Comparison of ENCODE assay signal across 9 mouse cellular contexts in the genomic region with DNA sequence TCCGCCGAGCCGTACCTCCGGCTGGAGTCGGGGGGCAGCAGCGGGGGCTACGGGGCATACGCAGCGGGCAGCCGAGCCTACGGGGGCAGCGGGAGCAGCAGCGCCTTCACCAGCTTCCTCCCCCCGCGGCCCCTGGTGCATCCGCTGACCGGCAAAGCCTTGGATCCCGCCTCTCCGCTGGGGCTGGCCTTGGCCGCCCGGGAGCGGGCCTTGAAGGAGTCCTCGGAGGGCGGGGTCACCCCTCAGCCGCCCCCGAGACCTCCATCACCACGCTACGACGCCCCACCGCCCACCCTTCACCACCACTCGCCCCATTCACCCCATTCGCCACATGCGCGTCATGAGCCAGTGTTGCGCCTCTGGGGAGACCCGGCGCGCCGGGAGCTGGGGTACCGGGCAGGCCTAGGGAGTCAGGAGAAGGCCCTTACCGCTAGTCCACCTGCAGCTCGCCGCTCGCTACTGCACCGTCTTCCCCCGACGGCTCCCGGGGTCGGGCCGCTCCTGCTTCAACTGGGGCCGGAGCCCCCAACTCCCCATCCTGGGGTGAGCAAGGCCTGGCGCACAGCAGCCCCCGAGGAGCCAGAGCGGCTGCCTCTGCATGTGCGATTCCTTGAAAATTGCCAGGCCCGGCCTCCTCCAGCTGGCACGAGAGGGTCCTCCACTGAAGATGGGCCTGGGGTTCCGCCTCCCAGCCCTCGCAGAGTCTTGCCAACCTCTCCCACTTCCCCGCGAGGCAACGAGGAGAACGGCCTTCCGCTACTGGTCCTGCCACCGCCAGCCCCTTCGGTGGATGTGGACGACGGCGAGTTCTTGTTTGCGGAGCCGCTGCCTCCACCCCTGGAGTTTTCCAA. TPM values are rescaled to one million over a fixed set of nuclear protein-coding genes. Genes with fewer than 3 reads are reported as not detected.
DNase-seq lines count a peak whose midpoint lies in the region; ATAC-seq and TF ChIP-seq lines count a peak whose summit lies in the region.
"Had no signal": no experiment of that assay in that cellular context is flagged by ENCODE, and none has a peak within 500 bp of the region (broad histone marks: within the 10 kb centered on the region; RNA-seq: fewer than 3 reads in every experiment).

No protein-coding gene starts in this region.

- no peaks in the 10 kb centered on the region for H3K9me3 ChIP-seq in liver, embryonic 12.5 days (replicated peaks)
- H3K9me3 ChIP-seq in hindbrain, embryonic 11.5 days (ENCODE audit: control insufficient read depth, low read length): no peaks in the 10 kb centered on the region

- H3K36me3 ChIP-seq in liver, embryonic 12.5 days: no peaks in the 10 kb centered on the region
- no peaks in the 10 kb centered on the region for H3K36me3 ChIP-seq in hindbrain, embryonic 11.5 days (ENCODE audit: control insufficient read depth, insufficient read depth, low read length)

- H3K27ac ChIP-seq in liver, embryonic 12.5 days: no peak overlapping the region
- no peak overlapping the region for H3K27ac ChIP-seq in hindbrain, embryonic 11.5 days (ENCODE audit: low read depth, low read length)

- H3K4me2 ChIP-seq in liver, embryonic 12.5 days: 0 out of 2 replicates have a peak overlapping the region, but pooled peaks have one; percentile 6
- H3K4me2 ChIP-seq in hindbrain, embryonic 11.5 days (replicated peaks; ENCODE audit: low read depth, low read length): peak overlapping the region; percentile 19

- TF ChIP-seq CTCF in lung, adult 2 months (IDR thresholded peaks at IDR 0.05; ENCODE audit: insufficient read depth, low read length): no peak

- H3K27me3 ChIP-seq in liver, embryonic 12.5 days (replicated peaks): peaks cover 100% of the 10 kb centered on the region
- H3K27me3 ChIP-seq in hindbrain, embryonic 11.5 days (ENCODE audit: control insufficient read depth, insufficient read depth, low read length): peaks cover 76% of the 10 kb centered on the region

- no peak overlapping the region for H3K9ac ChIP-seq in liver, embryonic 12.5 days
- H3K9ac ChIP-seq in hindbrain, embryonic 11.5 days (ENCODE audit: low read depth, low read length): peak overlapping the region; percentile 23; the same call in 1 of the 2 replicates

- 3% methylated on average over 61 of the region's 71 CpGs for whole genome bisulfite sequencing in liver, embryonic 12.5 days (ENCODE audit: insufficient replicate concordance)
- 2% methylated on average over 51 of the region's 71 CpGs for WGBS in hindbrain, embryonic 11.5 days
- WGBS in lung, adult 2 months: 3% methylated on average over 71 of the region's 71 CpGs

- no peak for TF ChIP-seq POLR2A in lung, adult 2 months (IDR thresholded peaks at IDR 0.05; ENCODE audit: borderline replicate concordance, extremely low read depth, low read depth, low read length)

- no peak for ATAC-seq in liver, embryonic 12.5 days
- ATAC-seq in hindbrain, embryonic 11.5 days (ENCODE audit: low FRiP score): no peak

- peaks cover 8% of the 10 kb centered on the region; the same call in 1 of the 2 replicates for H3K4me1 ChIP-seq in liver, embryonic 12.5 days
- H3K4me1 ChIP-seq in hindbrain, embryonic 11.5 days (replicated peaks; ENCODE audit: control insufficient read depth, insufficient read depth, low read length): peaks cover 26% of the 10 kb centered on the region
- no peaks in the 10 kb centered on the region for H3K4me1 ChIP-seq in lung, adult 2 months (ENCODE audit: control insufficient read depth, insufficient read depth, low read length)

- no peak overlapping the region for H3K4me3 ChIP-seq in liver, embryonic 12.5 days
- H3K4me3 ChIP-seq in hindbrain, embryonic 11.5 days (ENCODE audit: low read depth, low read length): peak overlapping the region; percentile 10; the same call in 1 of the 2 replicates
- no peak overlapping the region for H3K4me3 ChIP-seq in lung, adult 2 months (replicated peaks; ENCODE audit: extremely low read depth, low read depth, low read length)

- peak; percentile 46 for DNase-seq in cerebellum, adult 9-10 months
- DNase-seq in cerebellum, adult 18-20 months: no peak
- DNase-seq in liver: no peak
- DNase-seq in hindbrain, embryonic 11.5 days (ENCODE audit: low spot score): peak; percentile 41
- DNase-seq in neural tube, embryonic 10.5 days (ENCODE audit: extremely low spot score, low spot score): peak; percentile 49
- no peak for DNase-seq in gastrocnemius, adult 8-10 months (ENCODE audit: low spot score in 2 of 2)
- no peak for DNase-seq in lung, adult 2 months

RNA-seq across cellular contexts. Expression of gene Syt3, which starts 30.9 kb away (rescaled TPM):
- polyA plus RNA-seq in liver, embryonic 12.5 days (2016; fragmentation: Nextera tagmentation; extraction: Ambion mirVana): 0.05 and 0.11 TPM in 2 replicates
- polyA plus RNA-seq in hindbrain, embryonic 11.5 days (2014; fragmentation: Nextera tagmentation; extraction: Ambion mirVana): 2.4 and 3.5 TPM in 2 replicates
- total RNA-seq in gastrocnemius, adult 8-10 months (2022): 1 to 10 TPM; 3.2 to 7.0 (median 5.2) TPM
- 2.8 and 3.1 TPM in 2 replicates for polyA plus RNA-seq in lung, adult 2 months (2012; rRNA removed)

RNA-seq across cellular contexts. Expression of gene 1700008O03Rik, which starts 32.6 kb away (rescaled TPM):
- 0.38 TPM in 1 of 2 replicates, not detected in the other for polyA plus RNA-seq in liver, embryonic 12.5 days (2016; fragmentation: Nextera tagmentation; extraction: Ambion mirVana)
- polyA plus RNA-seq in hindbrain, embryonic 11.5 days (2014; fragmentation: Nextera tagmentation; extraction: Ambion mirVana): 1.3 and 1.4 TPM in 2 replicates
- total RNA-seq in gastrocnemius, adult 8-10 months (2022): not detected
- 0.98 and 1.2 TPM in 2 replicates for polyA plus RNA-seq in lung, adult 2 months (2012; rRNA removed)
- total RNA-seq: liver, adult 2 months had no signal

RNA-seq across cellular contexts. Expression of gene Shank1, which starts 42.9 kb away (rescaled TPM):
- polyA plus RNA-seq in liver, embryonic 12.5 days (2016; fragmentation: Nextera tagmentation; extraction: Ambion mirVana): 0.10 and 0.18 TPM in 2 replicates
- polyA plus RNA-seq in hindbrain, embryonic 11.5 days (2014; fragmentation: Nextera tagmentation; extraction: Ambion mirVana): 5.1 and 6.9 TPM in 2 replicates
- total RNA-seq in gastrocnemius, adult 8-10 months (2022): under 1 TPM; 0.17 to 0.43 (median 0.34) TPM
- 0.44 and 0.65 TPM in 2 replicates for polyA plus RNA-seq in lung, adult 2 months (2012; rRNA removed)
- total RNA-seq: liver, adult 2 months had no signal

RNA-seq across cellular contexts. Expression of gene Clec11a, which starts 46.3 kb away (rescaled TPM):
- polyA plus RNA-seq in liver, embryonic 12.5 days (2016; fragmentation: Nextera tagmentation; extraction: Ambion mirVana): 0.50 and 0.55 TPM in 2 replicates
- 2.7 TPM in 2 replicates for polyA plus RNA-seq in hindbrain, embryonic 11.5 days (2014; fragmentation: Nextera tagmentation; extraction: Ambion mirVana)
- total RNA-seq in gastrocnemius, adult 8-10 months (2022): 1 to 10 TPM in 2 of 4 experiments, under 1 TPM in 2; 0.53 to 1.3 (median 0.99) TPM
- polyA plus RNA-seq in lung, adult 2 months (2012; rRNA removed): 9.4 and 11.5 TPM in 2 replicates

Comparison
In these comparisons a context has a peak if more than half of its experiments do, and no peak if none do; other contexts are left out.
1. DNase-seq: peak in cerebellum, adult 9-10 months (single experiment), hindbrain, embryonic 11.5 days (single experiment) and neural tube, embryonic 10.5 days (single experiment); none in cerebellum, adult 18-20 months (0 of 2), liver (single experiment), gastrocnemius, adult 8-10 months (0 of 2) and lung, adult 2 months (single experiment).